Mouse (Mus musculus) liver, embryonic 15.5 days (tissue): Measurements from ENCODE around the gene Klhl29. TPM values are rescaled to one million over a fixed set of nuclear protein-coding genes. Genes with fewer than 3 reads are reported as not detected.

ENCODE experiments used
- ATAC-seq: fragments of 200-750 bp; cut with Nextera tagmentation; 2 replicates; pipeline ENCODE4 v1.8.0; 2017; ENCODE audit warnings: moderate number of reproducible peaks, mild to moderate bottlenecking, moderate library complexity; ENCODE audit not compliant: insufficient read depth
- H3K27ac ChIP-seq: fragments of 300-500 bp; sonication (generic); replicated peaks from 2 replicates; pipeline ENCODE4 v1.5.1; 2015; ENCODE audit warnings: mild to moderate bottlenecking, inconsistent platforms
- H3K27me3 ChIP-seq: fragments of 300-500 bp; sonication (generic); 2 replicates; pipeline ENCODE4 v1.6.1; 2015; ENCODE audit warnings: mild to moderate bottlenecking, inconsistent platforms
- H3K36me3 ChIP-seq: fragments of 300-500 bp; sonication (generic); replicated peaks from 2 replicates; pipeline ENCODE4 v1.6.1; 2015; ENCODE audit warnings: moderate library complexity, mild to moderate bottlenecking, inconsistent platforms
- H3K4me1 ChIP-seq: fragments of 300-500 bp; sonication (generic); replicated peaks from 2 replicates; pipeline ENCODE4 v1.6.1; 2015; ENCODE audit warnings: inconsistent platforms
- H3K4me2 ChIP-seq: fragments of 300-500 bp; sonication (generic); 2 replicates; pipeline ENCODE4 v1.6.1; 2015; ENCODE audit warnings: moderate library complexity, mild to moderate bottlenecking, inconsistent platforms
- H3K4me3 ChIP-seq: fragments of 300-500 bp; sonication (generic); replicated peaks from 2 replicates; pipeline ENCODE4 v1.5.1; 2015; ENCODE audit warnings: mild to moderate bottlenecking, inconsistent platforms
- H3K9ac ChIP-seq: fragments of 300-500 bp; sonication (generic); 2 replicates; pipeline ENCODE4 v1.6.1; 2015; ENCODE audit warnings: moderate library complexity, mild to moderate bottlenecking, inconsistent platforms
- H3K9me3 ChIP-seq: fragments of 300-500 bp; sonication (generic); replicated peaks from 2 replicates; pipeline ENCODE4 v1.6.1; 2016; ENCODE audit warnings: inconsistent platforms
- WGBS: fragments of 180-500 bp; shearing (Covaris S2); methylation state at CpG from one replicate; pipeline ENCODE4 v1.1.7; 2015; ENCODE audit warnings: mixed read lengths; ENCODE audit not compliant: insufficient replicate concordance; 5-methylcytosine and 5-hydroxymethylcytosine counted together
- polyA plus RNA-seq: library from polyadenylated mRNA; unstranded; fragments of >200 nt; fragmentation: Nextera tagmentation; extraction: Ambion mirVana; gene quantifications from 2 replicates; pipeline ENCODE4 v1.2.1, GENCODE M21; 2015

Klhl29 gene
- polyA plus RNA-seq, 1 experiment from 2014 or later = 0.07 TPM

DNA sequence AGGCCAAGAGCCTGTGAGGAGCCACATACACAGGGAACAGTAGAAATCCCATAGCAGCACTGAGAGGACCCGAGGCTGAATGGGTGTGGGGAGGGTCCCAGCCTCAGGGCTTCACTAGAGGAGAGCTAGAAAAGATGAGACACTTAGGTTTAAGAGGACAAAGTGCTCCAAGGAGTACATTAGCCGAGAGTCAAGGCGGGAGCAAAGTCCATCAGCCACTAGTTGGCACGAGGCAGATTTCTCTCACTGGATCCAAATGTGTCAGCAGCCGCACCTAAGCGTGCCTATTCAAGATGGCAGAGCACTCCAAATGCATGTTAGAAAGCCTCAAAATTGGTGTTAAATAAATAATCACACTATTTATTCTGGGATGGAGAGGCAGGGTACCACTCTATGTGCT is 90.5 kb downstream of the Klhl29 start:
- no peaks in the 10 kb centered on the region for H3K27me3 ChIP-seq
- no peaks in the 10 kb centered on the region for H3K9me3 ChIP-seq
- no peak overlapping the region for H3K4me2 ChIP-seq
- no peak overlapping the region for H3K27ac ChIP-seq
- H3K9ac ChIP-seq = no peak overlapping the region
- no peak overlapping the region for H3K4me3 ChIP-seq
- no peaks in the 10 kb centered on the region for H3K36me3 ChIP-seq
- WGBS = 64% methylated on average over 6 of the region's 6 CpGs
- no peaks in the 10 kb centered on the region for H3K4me1 ChIP-seq
- ATAC-seq = no peak

- H3K27me3 ChIP-seq = no peaks in the 10 kb centered on the region
- H3K9me3 ChIP-seq = no peaks in the 10 kb centered on the region
- H3K27ac ChIP-seq = no peak overlapping the region
- no peak overlapping the region for H3K4me2 ChIP-seq
- no peaks in the 10 kb centered on the region for H3K36me3 ChIP-seq
- H3K4me1 ChIP-seq = no peaks in the 10 kb centered on the region
- no peak overlapping the region for H3K4me3 ChIP-seq
- no peak for ATAC-seq
- H3K9ac ChIP-seq = no peak overlapping the region
- 50% methylated on average over 2 of the region's 2 CpGs for WGBS
These were observed 91.8 kb downstream of the Klhl29 start for GRCm38 (mm10) chr12:5283654-5284053.

DNA sequence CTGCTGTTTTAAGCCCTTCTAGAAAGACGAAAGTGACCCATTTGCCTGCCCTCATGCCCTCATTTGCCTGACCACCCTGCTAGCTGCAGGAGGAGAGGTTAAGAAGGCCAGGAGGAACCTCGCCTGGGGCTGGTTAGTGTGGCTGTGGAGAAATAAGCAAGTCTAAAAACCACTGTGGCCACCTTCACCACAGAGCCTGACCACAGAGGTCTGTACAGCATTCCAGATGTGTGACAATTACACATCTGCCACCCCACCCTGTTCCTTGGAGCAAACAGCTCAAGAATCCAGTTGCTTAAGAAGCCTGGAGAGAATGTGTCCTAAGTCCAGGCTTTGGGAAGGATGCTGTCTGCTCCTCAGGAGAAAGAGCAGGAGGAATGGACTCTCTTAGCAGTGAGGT is 92.9 kb downstream of the Klhl29 start:
- H3K9ac ChIP-seq = no peak overlapping the region
- H3K27me3 ChIP-seq = no peaks in the 10 kb centered on the region
- H3K4me1 ChIP-seq = no peaks in the 10 kb centered on the region
- no peaks in the 10 kb centered on the region for H3K9me3 ChIP-seq
- H3K36me3 ChIP-seq = no peaks in the 10 kb centered on the region
- H3K4me3 ChIP-seq = no peak overlapping the region
- H3K27ac ChIP-seq = no peak overlapping the region
- 16% methylated on average over 2 of the region's 2 CpGs for WGBS
- H3K4me2 ChIP-seq = no peak overlapping the region
- no peak for ATAC-seq

GRCm38 (mm10) chr12:5279873-5280272 is 95.6 kb downstream of the Klhl29 start:
- Histone ChIP-seq H3K27me3 (no peaks in the 10 kb centered on the region), H3K36me3 (no peaks in the 10 kb centered on the region), H3K4me2 (no peak overlapping the region), H3K4me3 (no peak overlapping the region), H3K27ac (no peak overlapping the region), H3K4me1 (no peaks in the 10 kb centered on the region), H3K9ac (no peak overlapping the region), H3K9me3 (no peaks in the 10 kb centered on the region)
- ATAC-seq = no peak
- 24% methylated on average over 1 of the region's 1 CpGs for WGBS

- H3K27me3 ChIP-seq = no peaks in the 10 kb centered on the region
- no peak overlapping the region for H3K4me3 ChIP-seq
- H3K36me3 ChIP-seq = no peaks in the 10 kb centered on the region
- no peaks in the 10 kb centered on the region for H3K9me3 ChIP-seq
- H3K9ac ChIP-seq = no peak overlapping the region
- H3K27ac ChIP-seq = no peak overlapping the region
- H3K4me1 ChIP-seq = no peaks in the 10 kb centered on the region
- ATAC-seq = no peak
- H3K4me2 ChIP-seq = no peak overlapping the region
- WGBS = 18% methylated on average over 9 of the region's 9 CpGs
These were observed 98.5 kb downstream of the Klhl29 start for GRCm38 (mm10) chr12:5277028-5277427.

- Histone ChIP-seq H3K27me3 (no peaks in the 10 kb centered on the region), H3K27ac (no peak overlapping the region), H3K4me1 (no peaks in the 10 kb centered on the region), H3K36me3 (no peaks in the 10 kb centered on the region), H3K4me3 (no peak overlapping the region), H3K4me2 (no peak overlapping the region), H3K9ac (no peak overlapping the region), H3K9me3 (no peaks in the 10 kb centered on the region)
- no peak for ATAC-seq
- WGBS = 74% methylated on average over 6 of the region's 6 CpGs
These were observed 100.0 kb downstream of the Klhl29 start for GRCm38 (mm10) chr12:5275507-5275936.

GRCm38 (mm10) chr12:5274519-5274944 is 101.0 kb downstream of the Klhl29 start:
- Histone ChIP-seq H3K4me1 (no peaks in the 10 kb centered on the region), H3K9ac (no peak overlapping the region), H3K4me3 (no peak overlapping the region), H3K9me3 (no peaks in the 10 kb centered on the region), H3K27me3 (no peaks in the 10 kb centered on the region), H3K36me3 (no peaks in the 10 kb centered on the region), H3K4me2 (no peak overlapping the region), H3K27ac (no peak overlapping the region)
- ATAC-seq = no peak
- WGBS = 61% methylated on average over 8 of the region's 8 CpGs

DNA sequence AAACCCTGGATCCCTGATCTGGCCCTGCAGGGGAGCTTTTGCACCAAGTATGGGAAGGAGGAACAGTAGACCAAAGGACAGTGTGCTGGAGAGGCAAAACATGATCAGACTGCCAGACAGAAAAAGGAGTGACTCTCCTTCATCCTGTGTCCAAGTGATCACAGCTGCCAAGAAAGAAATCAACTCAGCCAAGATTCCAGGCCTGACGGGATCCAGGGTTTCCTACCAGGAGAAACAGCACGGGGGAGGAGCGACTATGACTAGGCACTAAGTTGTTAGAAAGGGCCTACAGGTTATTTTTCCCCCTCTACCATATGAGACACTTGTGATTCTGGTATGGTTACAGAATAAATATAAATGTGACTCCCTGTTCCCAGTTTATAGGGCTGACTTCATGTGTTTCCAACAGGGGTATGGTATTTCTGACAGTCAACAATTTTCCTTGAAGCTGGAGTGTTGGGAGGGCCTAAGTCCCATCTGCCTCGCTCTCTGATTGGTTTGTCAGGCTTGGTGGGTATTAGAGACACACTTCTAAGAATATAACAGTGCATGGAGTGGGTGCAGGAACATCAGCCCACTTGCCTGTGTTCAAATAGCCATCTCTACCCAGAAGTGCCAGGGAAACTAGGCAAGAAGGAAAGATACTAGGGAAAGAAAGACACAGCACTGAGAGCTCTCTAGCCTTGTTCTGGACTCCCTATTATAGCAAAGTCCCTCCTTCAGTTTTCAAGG is 102.0 kb downstream of the Klhl29 start:
- Histone ChIP-seq H3K9ac (no peak overlapping the region), H3K27me3 (no peaks in the 10 kb centered on the region), H3K4me2 (no peak overlapping the region), H3K9me3 (no peaks in the 10 kb centered on the region), H3K4me1 (no peaks in the 10 kb centered on the region), H3K36me3 (no peaks in the 10 kb centered on the region), H3K4me3 (no peak overlapping the region), H3K27ac (no peak overlapping the region)
- 42% methylated on average over 4 of the region's 4 CpGs for WGBS
- no peak for ATAC-seq

DNA sequence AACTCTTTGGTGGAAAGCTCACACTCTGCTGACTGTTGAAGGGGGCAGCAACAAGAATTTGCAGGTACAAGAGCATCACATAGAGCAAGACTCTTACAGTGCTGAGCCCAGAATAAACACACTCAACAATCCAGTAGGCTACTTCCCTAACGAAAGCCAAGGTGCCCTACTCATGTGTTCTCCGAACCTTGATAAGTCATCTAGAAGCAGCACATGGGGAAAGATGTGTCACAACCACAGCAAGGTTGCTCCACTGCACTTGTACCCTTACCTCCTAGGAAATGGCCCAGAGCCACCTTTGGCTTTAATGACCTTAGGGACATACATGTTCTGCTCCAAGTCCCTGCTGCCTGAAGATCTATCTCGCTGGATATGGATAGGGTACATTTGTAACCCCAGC is 105.0 kb downstream of the Klhl29 start:
- H3K9me3 ChIP-seq = no peaks in the 10 kb centered on the region

DNA sequence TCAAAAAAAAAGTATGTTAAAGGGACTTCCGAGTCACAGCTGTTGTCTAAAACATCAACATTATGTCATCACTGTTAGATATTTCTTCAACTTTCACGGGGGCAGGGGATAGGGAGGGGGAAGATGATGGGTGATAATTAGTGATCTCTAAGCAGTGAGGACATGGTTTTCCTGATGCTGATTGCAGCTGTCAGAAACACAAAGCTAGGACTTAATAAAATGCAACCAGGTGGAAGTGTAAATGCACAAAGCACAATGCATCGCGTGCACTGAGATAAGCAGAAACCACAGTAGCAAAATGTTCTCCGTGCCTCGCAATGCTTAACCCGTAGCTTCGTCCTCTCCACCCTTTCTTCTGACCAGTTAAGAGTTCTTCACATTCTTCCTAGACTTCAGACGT is 105.5 kb downstream of the Klhl29 start:
- H3K9me3 ChIP-seq = no peaks in the 10 kb centered on the region
- WGBS = 43% methylated on average over 9 of the region's 9 CpGs
- no peak overlapping the region for H3K4me2 ChIP-seq
- ATAC-seq = no peak
- no peak overlapping the region for H3K4me3 ChIP-seq
- H3K9ac ChIP-seq = no peak overlapping the region
- no peaks in the 10 kb centered on the region for H3K4me1 ChIP-seq
- H3K27ac ChIP-seq = no peak overlapping the region
- H3K27me3 ChIP-seq = no peaks in the 10 kb centered on the region
- H3K36me3 ChIP-seq = no peaks in the 10 kb centered on the region

More for the DNA sequence above, 105.0 kb downstream of the Klhl29 start:
- no peak overlapping the region for H3K9ac ChIP-seq
- no peak overlapping the region for H3K27ac ChIP-seq
- H3K27me3 ChIP-seq = no peaks in the 10 kb centered on the region
- WGBS = 69% methylated on average over 3 of the region's 3 CpGs
- H3K4me2 ChIP-seq = no peak overlapping the region
- H3K4me3 ChIP-seq = no peak overlapping the region
- H3K4me1 ChIP-seq = no peaks in the 10 kb centered on the region
- no peak for ATAC-seq
- no peaks in the 10 kb centered on the region for H3K36me3 ChIP-seq

GRCm38 (mm10) chr12:5269061-5269460 is 106.4 kb downstream of the Klhl29 start:
- no peak for ATAC-seq
- H3K4me1 ChIP-seq = no peaks in the 10 kb centered on the region

GRCm38 (mm10) chr12:5268188-5268612 is 107.3 kb downstream of the Klhl29 start:
- Histone ChIP-seq H3K9me3 (no peaks in the 10 kb centered on the region), H3K4me2 (no peak overlapping the region), H3K4me3 (no peak overlapping the region), H3K27me3 (no peaks in the 10 kb centered on the region), H3K36me3 (no peaks in the 10 kb centered on the region), H3K4me1 (no peaks in the 10 kb centered on the region), H3K27ac (no peak overlapping the region), H3K9ac (no peak overlapping the region)
- WGBS = 52% methylated on average over 9 of the region's 9 CpGs
- 0 out of 2 replicates have a peak, but pooled peaks have one; percentile 49 for ATAC-seq

More at GRCm38 (mm10) chr12:5269061-5269460, 106.4 kb downstream of the Klhl29 start:
- Histone ChIP-seq H3K27ac (no peak overlapping the region), H3K9ac (no peak overlapping the region), H3K36me3 (no peaks in the 10 kb centered on the region), H3K27me3 (no peaks in the 10 kb centered on the region), H3K4me3 (no peak overlapping the region), H3K4me2 (no peak overlapping the region), H3K9me3 (no peaks in the 10 kb centered on the region)
- 69% methylated on average over 7 of the region's 7 CpGs for WGBS
